Mouse (Mus musculus) embryonic fibroblast, embryonic 13.5 days (primary cell): ENCODE measurements around the gene Rassf3.

Experiments
- CTCF ChIP-seq: IDR thresholded peaks from 2 replicates; pipeline ENCODE4 v1.5.1; 2011; ENCODE audit warnings: mild to moderate bottlenecking, control low read depth, low read length, moderate library complexity, borderline replicate concordance; ENCODE audit not compliant: insufficient read depth
- POLR2A ChIP-seq: IDR thresholded peaks from 2 replicates; pipeline ENCODE4 v1.6.1; 2011; ENCODE audit warnings: low read depth, mild to moderate bottlenecking, control low read depth, low read length, moderate library complexity

DNA sequence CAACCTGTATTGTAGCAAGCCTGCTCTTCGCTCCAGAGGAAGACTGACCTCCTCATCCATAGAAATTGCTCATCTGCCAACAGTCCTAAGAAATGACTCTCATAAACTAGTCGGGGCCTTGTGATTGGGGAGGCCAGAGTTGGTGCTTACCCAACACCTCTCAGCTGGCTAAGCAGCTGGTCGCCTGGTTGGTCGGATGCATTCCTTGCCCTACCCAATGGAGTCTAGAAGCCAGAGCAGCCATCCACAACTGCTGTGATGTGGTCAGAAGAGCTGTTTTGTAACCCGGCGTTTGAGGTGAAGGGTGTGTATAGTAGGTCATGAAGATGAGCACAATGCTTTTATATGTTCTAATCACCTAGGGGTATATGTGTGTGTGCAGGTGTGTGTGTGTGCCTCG lies 77.5 kb downstream of the Rassf3 start:
- TF ChIP-seq CTCF, result no peak
- no peak for TF ChIP-seq POLR2A
